Mouse (Mus musculus): ENCODE measurements around the gene Gtpbp8. TPM values are rescaled to one million over a fixed set of nuclear protein-coding genes. Genes with fewer than 3 reads are reported as not detected.

Gene Gtpbp8
- total RNA-seq, 2 experiments from 2014 or later, result 14.5 to 16.1 TPM

- ATAC-seq (replicated peaks; ENCODE audit: poor library complexity), result peak; percentile 66
Observed at GRCm38 (mm10) chr16:44691561-44692141, 54.5 kb downstream of the Gtpbp8 start.

DNA sequence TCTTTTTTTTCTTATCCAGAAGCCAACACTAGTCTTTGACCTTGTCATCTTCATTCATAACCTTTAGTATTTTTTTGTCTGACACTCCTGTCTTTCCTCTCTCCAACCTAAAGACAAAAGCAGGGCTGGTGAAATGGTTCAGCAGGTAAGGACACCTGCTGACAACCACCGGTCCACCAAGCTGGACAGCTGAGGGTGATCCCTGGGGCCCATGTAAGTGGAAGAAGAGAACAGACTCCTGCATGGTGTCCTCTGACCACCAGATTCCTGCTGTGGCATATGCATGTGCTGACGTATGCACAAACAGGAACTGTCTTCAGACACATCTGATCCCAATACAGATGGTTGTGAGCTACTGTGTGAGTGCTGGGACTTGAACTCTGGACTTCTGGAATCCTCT is 55.1 kb downstream of the Gtpbp8 start:
- no peak for ATAC-seq (replicated peaks; ENCODE audit: poor library complexity)

DNA sequence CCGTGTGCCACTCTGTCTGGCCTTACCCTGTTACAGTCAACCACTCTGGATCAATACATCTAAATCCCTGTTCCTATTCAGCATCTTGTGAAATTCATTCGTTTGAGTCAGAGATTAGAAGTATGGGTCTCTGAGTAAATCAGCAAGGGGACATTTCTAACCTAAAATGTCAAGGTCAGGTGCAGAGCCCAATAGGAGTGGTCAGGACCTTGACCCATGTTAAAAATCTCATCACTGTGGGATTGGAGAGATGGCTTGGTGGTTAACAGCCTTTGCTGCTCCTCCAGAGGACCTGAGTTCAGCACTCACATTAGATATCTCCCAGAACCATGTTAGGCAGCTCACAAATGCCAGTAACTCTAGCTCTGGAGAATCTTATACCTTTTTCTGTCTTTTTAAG is 55.7 kb downstream of the Gtpbp8 start:
- no peak for ATAC-seq (replicated peaks; ENCODE audit: poor library complexity)

DNA sequence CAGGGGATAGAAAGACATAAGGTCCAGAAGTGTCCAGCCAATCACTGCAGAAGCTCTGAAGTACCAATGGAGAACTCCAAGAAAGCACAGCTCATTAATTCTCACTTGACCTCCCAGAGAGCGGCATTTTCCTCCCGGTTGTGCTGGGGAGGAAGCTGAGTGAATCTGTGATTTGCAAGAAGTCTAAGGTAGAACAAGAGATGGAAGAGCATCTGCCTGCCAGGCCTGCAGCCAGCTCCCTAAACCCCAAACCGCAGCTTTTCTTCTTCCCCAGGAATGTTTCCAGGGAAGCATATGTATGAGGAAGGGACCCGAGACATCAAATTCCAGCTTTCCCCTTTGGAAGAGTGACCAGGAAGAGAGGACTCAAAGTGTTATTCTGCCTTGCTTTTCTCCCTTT is 57.7 kb downstream of the Gtpbp8 start:
- no peak for ATAC-seq (replicated peaks; ENCODE audit: poor library complexity)

DNA sequence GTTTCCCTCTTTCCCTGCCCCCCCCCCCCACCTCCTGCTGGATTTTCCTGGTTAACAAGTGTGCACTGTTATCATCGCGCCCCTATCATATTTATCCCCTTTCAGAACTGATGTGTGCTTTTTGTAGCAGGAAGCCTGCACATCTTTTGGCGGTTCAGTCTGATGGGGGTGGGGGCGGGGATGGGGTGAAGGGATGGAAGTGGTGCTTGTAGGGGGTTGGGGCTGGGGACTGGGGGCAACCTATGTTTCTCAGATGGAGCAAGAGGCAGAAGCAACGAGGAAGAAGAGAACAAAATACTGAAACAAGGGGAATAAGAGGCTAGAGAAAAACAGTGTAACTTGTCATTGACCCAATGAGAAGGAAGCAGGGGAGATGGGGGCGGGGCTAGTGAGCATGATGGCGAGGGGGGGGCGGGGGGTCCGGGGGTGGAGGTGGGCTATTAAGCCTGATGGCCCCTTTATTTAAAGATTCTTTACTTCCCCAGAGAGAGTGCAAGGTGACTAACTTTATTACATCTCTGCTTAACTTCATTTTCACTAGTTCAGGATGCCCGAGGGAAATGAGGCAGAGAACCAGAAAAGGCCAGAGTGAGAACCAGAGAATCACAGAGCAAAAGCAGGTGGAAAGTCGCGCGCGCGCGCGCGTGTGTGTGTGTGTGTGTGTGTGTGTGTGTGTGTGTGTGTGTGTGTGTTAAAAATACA is 58.3 kb downstream of the Gtpbp8 start:
- no peak for ATAC-seq (replicated peaks; ENCODE audit: poor library complexity)

DNA sequence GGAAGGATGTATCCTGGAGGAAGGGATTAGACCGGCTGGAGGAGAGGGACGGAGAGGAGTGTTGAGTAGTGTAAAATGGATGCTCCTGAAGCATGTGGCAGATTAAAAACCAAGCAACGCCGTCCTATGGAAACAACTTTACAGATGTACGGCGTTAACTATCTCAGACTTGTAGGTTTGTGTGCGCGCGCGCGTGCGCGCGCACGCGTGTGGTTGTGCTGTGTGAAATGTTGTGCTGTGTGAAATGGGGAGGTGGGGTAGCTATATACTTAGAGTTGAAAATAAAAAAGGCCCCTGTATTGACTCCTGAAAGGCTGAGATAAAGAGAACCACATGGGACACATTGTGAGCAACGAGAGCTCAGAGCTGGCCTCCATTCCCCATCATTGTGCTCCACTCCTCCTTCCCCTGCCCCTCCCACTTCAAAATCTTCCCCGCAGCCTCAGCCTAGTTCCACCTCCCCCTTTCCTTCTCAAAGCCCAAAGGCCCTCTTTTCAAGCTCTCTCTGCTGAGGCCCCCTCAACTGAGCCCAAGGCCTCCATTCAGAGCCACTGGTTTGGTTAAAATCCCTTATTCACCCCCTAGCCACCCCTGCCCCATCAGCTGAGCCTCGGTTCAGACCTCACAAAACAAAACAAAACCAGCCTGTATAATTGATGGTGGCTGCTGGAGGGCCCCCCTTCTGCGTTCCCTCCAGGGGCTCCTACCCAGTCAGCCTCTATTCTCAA is 59.0 kb downstream of the Gtpbp8 start:
- no peak for ATAC-seq (replicated peaks; ENCODE audit: poor library complexity)

Other genes starting within 250 kb of the Gtpbp8 start
- 0.07 and 0.17 TPM in 2 replicates for gene Boc, start 187.5 kb downstream of the Gtpbp8 start, total RNA-seq (2015)
- gene Boc, start 187.5 kb downstream of the Gtpbp8 start, total RNA-seq (2017), result 0.08 and 0.30 TPM in 2 replicates
- 18.6 and 20.5 TPM in 2 replicates for gene Nepro, start 22.1 kb downstream of the Gtpbp8 start, total RNA-seq (2015)
- gene Nepro, start 22.1 kb downstream of the Gtpbp8 start, total RNA-seq (2017), result 19.4 and 26.3 TPM in 2 replicates
- gene Cd200r1, start 19.4 kb upstream of the Gtpbp8 start, total RNA-seq (2015), result 8.0 and 11.0 TPM in 2 replicates
- gene Cd200r1, start 19.4 kb upstream of the Gtpbp8 start, total RNA-seq (2017), result 3.7 and 5.6 TPM in 2 replicates
- gene Cd200r4, start 65.4 kb upstream of the Gtpbp8 start, total RNA-seq (2015), result 0.12 and 0.54 TPM in 2 replicates
- 0.37 TPM in 1 of 2 replicates, not detected in the other for gene Cd200r4, start 65.4 kb upstream of the Gtpbp8 start, total RNA-seq (2017)
- gene Cd200r2, start 120.7 kb upstream of the Gtpbp8 start, total RNA-seq (2015), result 0.25 TPM in 1 of 2 replicates, not detected in the other
- not detected in 2 replicates for gene Cd200r2, start 120.7 kb upstream of the Gtpbp8 start, total RNA-seq (2017)
- 0.69 and 1.2 TPM in 2 replicates for gene Cd200r3, start 197.3 kb upstream of the Gtpbp8 start, total RNA-seq (2015)
- 0.64 and 3.9 TPM in 2 replicates for gene Cd200r3, start 197.3 kb upstream of the Gtpbp8 start, total RNA-seq (2017)